Mouse (Mus musculus): ENCODE data around the gene Gm4353.
"Not testable (repeated sequence)": the region's sequence is repeated elsewhere in the genome, so short reads cannot be mapped to it uniquely, and the experiment has no call there.

DNA sequence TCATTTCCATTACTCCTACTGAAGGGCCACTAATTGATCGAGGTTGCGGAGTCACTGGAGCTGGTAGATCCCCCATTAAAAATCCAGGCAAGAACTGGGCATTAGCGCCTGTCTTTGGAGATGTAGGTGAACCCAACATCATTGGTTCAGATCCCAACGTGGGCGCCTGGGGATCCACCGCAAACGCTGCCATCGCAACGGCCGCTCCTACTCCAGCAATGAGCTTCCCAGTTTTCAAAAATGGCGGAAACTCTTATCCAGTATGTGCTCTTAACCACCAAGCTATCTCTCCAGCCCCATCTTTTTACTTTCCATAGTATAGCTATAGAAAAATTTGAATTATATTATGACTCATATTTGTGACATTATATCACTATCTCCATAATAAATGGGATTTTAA is at the start of gene Gm4353:
- not testable (repeated sequence) for TF ChIP-seq HCFC1 (IDR thresholded peaks at IDR 0.05; ENCODE audit: borderline replicate concordance, insufficient read depth, low read length); MAFK (IDR thresholded peaks at IDR 0.05; ENCODE audit: insufficient read depth, low read depth, low read length); ZNF384 (IDR thresholded peaks at IDR 0.05; ENCODE audit: low read depth, low read length)

Measured in ES-E14 (cell line).